Mouse (Mus musculus) right cerebral cortex, postnatal 10 days (tissue): ENCODE results near the gene Ldlr.
"Not testable (repeated sequence)": the region's sequence is repeated elsewhere in the genome, so short reads cannot be mapped to it uniquely, and the experiment has no call there.

ENCODE experiments used
- DNase-seq, 2 experiments: peaks; one replicate each; pipeline ENCODE4 v3.0.0; 2021; ENCODE audit warnings: low spot score in 2 of 2

The Ldlr gene

DNA sequence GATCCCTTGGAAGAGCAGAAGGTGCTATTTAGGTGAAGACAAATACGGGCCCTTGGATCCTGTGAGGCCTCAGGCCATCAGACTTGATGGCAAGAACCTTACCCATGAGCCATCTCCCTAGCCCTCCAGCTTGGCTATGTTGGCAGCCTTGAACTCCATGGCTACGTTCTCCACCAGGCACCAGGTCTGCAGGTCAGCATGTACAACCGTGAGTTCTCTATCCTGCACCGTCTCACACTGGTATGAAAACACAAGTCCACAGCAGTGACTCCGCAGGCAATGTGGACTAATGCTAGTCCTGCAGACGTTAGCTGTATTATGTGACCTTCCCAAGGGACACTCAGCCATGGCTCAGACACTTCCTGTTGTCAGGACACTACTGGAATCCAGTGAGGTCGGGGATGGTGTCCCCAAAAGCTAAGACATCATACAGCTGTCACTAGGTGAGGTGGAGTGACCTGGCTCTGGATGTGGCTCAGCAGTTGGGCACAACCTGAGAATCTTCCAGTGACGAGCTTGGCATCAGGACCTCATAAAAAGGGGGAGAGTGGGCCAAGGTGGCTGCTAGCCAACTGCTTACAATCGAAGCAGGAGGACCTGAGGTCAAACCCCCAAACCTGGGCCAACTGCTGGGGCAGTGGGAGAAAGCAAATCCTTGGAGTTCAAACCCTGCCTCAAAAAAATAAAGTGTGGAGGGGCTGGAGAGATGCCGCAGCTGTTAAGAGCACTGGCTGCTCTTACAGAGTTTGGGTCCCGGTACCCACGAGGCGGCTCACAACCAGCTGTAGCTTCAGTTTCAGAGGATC, 31.4 kb downstream of the Ldlr start:
- no peak for DNase-seq

DNA sequence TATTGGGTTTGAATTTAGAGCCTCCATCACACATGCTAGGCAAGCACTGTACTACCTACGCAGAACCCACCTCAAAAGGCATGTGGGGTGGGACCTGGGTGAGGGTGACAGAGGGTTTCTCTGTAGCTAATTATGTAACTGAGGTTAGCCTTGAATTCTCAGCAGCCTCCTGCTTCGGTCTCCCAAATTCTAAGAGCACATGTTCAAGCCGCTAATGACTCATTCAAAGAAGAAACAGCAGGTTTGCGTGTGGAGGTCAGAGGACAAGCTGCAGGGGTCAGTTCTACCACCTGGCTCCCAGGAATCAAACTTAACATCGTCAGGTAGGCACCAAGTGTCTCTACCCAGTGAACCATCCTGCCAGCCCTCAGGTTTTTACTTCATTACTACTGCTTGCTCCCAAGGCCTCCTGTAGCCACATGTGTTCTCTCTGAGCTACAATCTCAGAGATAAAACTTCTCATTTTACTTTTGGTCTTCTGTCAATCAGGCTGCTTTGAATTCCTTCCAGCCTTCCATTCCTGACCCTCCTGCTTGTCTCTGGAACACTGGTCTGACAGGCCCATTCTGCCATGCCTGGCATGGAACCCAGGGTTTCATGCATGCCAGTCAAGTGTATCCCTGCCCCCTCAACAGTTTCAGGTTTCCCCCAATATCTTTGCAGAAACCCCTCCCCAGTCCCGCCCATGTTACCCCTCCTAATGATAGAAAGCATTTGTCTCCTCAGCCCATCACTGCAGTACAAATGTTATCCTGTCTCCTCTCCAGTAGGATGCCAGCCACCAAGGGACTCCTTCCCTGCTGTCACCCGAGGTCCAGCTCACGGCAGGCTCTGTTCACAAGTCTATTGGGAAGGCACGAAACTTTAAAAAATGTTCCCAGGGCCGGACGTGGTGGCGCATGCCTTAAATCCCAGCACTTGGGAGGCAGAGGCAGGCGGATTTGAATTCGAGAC, 35.6 kb downstream of the Ldlr start:
- no peak for DNase-seq

DNA sequence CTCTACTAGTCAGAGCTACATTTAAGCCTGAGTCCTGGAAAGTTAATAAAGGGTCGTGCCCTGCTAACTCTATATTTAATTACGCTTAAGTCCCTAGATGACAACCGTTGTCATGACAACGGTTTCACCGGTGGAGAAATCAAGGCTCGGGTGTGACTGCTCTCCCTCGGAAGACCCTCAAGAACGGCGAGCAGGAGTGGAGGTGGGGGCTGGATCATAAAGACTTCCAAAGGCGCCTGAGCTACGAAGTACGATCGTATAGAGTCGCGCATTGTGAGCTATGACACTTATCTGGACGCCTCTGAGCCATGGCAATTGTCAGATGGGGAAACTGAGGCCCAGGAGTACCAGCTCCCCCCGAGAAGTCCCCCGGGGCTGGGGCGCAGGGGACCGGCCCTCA, 36.4 kb downstream of the Ldlr start:
- DNase-seq, result no peak

DNA sequence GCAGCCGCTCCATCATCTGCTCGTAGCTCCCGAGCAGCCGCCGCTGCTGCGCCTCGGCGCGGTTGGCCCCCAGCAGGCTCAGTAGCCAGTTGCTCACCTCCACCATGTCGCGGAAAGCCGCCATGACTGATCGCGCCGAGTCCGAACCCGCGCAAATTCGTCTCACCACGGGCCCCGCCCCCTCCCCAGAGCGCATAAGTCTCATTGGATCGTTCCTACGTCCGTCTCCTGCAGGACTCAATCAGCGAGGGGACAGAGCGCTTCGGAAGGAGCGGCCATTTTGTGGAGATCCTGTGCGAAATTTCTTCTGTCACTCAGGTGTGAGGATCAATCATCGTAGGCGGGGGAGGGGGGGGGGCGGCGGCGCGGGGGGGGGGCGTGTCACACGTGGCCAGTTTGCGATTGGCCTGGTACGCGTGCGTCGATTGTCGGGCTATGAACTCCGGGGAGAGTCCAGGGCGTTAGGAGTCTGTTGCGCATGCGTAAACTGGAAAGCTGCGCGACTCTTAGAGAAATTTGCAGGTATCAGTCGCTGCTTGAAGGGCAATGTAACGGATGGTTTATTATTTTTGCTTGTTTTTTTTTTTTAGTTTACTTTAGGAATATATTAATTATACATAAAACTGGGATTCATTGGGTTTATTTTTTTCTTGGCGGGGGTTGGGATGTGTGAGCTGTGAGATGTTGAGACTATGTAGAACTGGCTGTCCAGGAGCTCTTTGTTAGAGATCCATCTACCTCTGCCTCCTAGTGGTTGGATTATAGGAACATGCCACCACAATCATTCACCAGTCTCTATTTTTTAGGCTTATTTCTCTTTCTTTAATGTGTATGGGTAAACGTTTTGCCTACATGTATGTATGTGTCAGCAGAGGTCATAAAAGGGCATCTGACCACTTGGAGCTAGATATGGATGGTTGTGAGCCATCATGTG, 37.1 kb downstream of the Ldlr start, which contains the start of gene Spc24:
Spc24 (minus strand) TSS at position 149 of the 934 bp plus-strand sequence.
- DNase-seq, result peak; percentile 97 to 98

DNA sequence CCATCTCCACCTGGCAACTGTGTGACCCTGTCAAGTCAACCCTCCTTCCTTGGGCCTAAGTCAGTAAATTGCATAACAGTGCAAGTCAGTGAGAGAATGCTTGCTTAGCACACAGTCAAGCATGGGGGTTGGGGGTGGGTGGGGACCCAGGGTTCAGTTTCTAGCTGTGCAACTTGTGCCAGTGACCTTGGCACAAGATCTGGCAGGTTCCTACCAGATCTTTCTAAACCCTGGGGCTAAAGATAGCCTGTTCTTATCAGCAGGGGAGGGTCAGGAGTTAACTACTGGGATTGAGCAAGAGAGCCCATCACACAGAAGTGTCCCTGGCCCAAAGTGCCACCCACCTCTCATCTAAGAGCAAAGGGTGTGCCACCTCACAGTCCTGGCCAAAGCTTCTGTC, 38.9 kb downstream of the Ldlr start:
- no peak for DNase-seq

DNA sequence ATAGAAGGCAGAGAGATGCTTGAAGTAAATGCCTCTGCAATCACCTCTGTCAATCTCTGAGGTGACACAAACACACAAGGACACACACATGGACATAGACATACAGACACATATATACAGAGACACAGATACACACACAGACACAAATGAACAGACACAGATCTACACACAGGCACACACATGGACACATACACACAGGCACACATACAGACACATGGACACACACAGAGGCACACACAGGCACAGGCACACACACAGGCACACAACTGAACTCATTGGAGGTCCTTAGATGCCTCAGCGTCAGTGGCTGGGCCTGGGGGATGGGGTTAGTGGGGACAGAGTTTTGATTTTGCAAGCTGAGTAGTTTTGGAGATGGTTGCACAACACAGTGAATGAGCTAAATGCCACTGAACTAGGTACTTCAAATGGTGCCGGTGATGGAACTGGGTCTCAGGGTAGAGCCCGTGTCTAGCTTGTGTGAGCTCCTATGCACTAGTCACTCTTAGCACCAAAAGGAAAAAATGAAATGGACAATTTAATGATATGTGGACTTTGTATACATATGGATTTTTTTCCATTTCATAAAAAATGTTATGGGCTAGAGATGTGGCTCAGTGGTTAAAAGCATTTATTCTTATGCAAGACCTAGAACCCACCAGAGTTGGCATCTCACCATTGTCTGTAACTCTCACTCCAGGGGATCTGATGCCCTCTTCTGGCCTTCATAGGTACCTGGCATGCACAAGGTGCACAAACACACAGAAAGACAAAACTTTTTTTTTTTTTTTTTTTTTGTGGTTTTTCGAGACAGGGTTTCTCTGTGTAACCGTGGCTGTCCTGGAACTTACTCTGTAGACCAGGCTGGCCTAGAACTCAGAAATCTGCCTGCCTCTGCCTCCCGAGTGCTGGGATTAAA, 41.1 kb downstream of the Ldlr start:
- DNase-seq, result no peak

DNA sequence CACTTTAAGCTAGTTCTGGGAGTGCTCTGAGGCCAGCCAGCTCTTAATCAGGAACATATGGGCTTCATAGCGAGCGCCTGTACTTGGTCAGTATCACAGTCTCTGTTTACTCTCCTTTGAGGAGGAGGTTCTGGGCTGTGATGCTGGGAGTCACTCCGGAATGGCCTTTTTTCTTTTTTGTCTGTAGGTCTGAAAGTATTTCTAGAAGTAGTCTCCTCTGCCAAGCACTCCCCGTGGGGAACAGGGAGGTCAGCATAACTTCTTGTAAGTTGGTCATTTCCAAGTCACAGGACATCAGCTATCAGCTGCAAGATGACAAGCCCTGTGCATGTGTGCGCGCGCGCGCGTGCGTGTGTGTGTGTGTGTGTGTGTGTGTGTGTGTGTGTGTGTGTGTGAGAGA, 44.6 kb downstream of the Ldlr start:
- DNase-seq, result no peak

DNA sequence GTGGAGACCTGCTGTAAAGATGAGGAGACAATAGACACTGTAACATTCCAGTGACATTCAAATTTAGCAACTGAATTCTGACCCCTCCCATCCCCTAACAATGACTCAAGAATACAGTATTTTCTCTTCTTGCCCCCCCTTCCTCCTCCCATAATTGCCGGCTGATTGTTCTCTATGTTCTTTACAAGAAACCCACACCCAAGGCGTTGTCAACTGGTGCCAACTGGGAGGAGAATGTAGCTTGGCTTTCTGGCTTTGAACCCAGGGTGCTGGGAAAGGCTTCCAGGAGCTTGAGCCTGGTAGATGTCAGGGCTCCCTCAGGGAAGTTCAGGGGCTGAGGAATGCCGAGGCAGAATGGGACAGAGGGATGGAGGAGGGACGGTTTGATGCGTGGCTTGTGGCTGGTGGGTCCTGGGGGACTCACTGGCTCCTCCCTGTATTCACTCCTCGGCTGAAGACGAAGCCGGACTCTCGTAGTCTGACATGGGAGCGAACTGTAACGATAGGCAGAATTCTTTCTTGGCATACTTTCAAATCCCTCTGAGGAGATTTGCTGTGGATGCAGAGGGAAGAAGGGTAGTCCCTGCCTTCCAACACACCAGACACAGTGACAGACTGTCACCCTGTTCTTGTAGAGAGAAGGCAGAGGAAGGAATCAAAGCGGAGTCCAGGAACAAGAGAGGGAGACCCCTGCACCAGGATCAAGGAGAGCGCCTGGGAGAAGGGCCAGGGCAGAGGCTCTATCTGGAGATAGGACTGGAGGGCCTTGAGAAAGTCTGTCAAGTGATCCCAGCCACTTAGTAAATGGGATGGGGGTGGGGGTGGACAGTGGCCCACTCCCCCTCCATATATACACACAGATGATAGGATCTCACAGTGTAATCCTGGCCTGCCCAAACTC, 45.5 kb downstream of the Ldlr start:
- no peak for DNase-seq

DNA sequence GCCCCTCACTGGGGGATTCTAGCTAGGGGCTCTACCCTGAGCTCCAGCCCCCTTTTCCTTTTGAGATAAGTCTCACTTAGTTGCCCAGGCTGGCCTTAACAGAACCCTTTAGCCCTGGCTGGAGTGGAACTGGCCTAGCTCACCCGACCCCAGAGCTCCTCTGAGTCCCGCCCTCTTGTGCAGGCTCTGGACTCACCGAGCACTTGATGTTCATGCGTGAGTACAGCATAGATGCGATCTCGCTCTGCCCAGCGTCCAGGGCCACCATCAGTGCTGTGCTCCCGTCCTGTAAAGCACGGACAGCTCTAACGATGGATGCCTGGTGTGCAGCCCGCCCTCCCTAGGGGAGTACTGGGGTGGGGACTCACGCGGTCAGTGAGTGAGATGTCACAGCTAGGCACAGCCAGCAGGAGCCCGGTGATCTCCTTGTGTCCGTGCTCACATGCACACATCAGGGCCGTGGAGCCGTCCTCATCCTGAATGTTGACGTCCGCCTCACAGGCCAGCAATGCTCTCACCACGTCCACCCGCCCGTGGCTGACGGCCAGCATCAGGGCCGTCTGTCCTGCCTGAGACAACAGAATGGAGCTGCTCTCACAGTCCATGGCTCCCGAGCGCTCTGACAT, 46.4 kb downstream of the Ldlr start:
- no peak for DNase-seq

DNA sequence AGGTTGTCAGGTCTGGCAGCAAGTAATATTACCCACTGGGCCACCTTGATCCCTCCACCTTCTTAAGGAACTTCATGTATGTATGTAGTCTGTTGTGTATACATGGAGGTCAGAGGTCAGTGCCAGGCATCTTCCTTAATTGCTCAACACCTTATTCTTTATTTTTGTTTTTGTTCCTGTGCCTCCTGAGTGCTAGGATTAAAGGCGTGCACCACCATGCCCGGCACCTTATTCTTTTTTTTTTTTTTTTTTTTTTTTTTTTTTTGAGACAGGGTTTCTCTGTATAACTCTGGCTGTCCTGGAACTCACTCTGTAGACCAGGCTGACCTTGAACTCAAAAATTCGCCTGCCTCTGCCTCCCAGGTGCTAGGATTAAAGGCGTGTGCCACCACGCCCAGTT, 50.1 kb downstream of the Ldlr start:
- not testable (repeated sequence) for DNase-seq

DNA sequence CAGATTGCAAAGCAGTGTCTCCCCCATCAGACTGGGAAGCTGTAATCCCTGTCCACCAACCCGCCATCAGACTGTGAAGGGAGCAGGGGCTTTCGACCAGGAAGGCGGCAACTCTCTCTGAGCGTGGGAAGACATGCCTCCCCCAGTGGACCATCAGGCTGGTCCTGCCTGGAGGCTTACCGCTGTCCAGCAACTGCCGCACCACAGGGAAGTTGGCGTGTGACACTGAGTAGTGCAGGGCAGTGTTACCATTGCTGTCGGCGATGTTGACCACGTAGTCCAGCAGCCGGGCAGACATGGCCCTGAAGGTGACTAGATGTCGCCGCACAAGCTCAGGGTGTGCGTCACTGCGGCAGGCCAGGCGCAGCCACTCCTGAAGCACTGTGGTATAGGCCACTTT, 51.1 kb downstream of the Ldlr start:
- DNase-seq, result no peak

DNA sequence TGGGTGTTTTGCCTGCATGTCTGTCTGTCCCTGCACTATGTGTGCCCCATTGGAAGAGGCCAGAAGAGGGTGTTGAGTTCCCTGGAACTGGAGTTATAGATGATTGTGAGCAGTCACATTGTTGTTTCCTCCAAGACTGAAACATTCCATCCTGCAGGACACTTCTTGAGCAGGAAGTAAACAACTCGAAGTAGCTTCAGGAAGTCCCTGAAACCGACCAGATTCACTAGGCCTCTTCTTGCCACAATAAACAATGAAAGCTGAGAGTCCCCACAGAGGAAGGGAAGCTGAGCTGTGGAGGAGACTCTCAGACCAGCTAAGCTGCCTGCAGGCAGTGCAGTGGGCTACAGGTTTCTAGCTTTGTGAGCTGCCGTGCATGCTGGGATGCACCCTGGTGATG, 54.4 kb downstream of the Ldlr start:
- no peak for DNase-seq

DNA sequence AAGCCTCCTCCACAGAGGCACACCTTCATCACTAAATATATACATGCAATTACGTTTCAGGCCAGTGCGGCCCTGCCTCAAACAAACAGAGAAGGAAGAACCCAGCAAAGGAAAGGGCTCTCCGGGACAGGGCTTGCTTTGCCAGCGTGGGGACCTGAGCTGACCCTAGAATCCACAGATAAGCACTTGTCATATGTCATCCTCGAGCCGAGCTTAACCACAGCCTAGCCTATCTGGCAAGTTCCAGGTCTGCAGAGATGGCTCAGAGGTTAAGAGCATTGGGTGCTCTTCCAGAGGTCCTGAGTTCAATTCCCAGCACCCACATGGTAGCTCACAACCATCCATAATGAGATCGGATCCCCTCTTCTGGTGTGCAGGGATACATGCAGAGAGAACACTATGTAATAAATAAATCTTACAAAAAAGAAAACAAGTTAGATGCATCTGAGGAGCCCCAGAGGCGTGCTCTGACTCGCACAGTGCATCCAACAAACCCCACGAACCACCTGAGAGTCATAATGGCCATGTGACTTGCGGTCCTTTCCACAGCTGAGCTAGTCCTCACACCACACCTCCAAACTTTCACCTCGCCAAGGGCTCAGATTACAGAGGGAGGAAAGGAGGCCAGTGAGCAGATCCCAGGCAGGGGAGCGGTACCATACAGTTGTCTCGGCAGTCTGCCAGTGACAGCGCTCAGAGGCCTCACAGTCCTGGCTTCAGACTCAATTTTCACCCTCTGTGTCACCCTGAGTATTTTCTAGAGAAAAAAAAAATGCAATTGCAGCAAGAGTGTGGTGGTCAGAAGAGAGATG, 58.6 kb downstream of the Ldlr start:
- DNase-seq, result no peak

DNA sequence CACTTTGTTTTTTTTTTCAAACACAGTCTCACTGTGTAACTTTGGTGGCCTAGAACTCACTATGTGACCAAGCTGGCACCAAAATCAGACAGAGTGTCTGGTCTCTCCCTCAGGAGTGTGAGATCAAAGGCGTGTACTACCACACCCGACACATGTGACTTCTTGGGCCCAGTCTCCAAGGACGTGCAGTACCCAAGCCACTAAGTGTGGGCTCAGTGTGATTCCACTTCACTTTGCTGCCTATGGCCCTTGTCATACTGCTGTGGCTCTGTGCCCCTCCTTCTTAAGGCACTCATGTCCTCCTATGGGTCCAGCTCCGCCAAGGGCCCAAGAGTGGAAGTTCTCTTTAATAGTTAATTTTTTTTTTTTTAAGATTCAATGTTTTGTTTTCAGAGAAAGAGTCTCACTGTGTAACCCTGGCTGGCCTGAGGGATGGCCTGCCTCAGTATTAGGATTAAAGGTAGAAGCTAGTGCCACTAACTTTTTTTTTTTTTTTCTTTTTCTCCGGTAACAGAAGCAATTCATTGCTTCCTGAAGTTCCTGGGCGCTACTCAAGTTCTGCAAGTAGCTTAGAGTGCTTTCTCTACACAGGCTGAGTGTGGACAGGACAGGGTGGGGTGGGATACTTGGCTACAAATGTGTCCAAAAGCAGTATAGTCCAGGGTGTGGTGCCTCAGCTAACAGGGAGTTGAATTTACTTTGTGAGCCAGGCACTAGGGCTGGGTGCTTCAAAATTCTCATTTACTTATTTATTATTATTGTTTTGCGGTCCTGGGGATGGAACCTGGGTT, 61.4 kb downstream of the Ldlr start:
- no peak for DNase-seq

DNA sequence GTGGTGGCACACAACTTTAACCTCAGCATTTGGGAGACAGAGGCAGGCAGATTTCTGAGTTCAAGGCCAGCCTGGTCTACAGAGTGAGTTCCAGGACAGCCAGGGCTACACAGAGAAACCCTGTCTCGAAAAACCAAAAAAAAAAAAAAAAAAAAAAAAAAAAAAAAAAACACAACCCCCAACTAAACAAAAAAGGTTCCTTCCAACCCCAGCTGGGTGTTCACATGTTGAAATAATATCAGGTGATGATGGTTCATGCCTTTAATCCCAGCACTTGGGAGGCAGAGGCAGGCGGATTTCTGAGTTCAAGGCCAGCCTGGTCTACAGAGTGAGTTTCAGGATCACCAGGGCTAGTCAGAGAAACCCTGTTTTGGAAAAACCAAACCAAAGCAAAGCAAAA, 63.0 kb downstream of the Ldlr start:
- not testable (repeated sequence) for DNase-seq

DNA sequence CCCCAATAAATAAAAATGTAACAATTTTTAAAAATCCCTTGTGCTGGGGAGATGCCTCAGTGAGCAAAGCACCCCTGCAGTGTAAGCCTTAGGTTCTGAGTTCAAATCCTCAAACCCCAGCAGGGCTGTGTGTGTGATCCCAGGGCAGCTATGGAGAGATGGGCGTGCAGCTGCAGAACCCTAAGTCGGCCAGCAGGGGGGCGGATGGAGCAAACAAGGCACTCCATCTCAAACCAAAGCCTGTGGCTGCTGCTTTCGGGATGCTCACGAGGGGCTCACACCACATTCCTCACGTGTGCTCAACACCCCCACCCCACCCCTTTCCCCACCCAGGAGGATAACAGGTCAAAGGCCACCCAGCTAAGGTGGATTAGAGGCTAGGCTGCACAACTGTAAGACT, 63.6 kb downstream of the Ldlr start:
- DNase-seq, result peak in 1 of 2 experiments; percentile 76

DNA sequence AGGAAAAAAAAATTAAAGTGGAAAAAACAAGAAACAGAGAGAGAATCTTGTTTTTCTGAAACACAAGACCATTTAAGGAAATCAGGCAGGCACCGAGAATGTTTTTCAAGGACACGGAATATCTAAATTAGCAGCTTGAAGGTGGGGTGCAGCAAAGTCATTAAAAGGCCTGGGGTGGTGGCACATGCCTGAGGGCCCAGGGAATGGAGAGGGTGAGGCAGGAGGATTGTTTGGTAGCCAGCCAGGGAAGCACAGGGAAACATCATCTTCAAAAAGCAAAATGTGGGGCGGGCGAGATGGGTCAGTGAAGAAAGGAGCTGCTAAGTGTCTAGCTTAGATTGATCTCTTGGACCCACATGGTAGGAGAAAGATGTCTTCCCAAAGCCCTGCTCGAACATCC, 64.4 kb downstream of the Ldlr start:
- no peak for DNase-seq
